Mouse (Mus musculus): ENCODE results near the gene Pfn3. TPM values are rescaled to one million over a fixed set of nuclear protein-coding genes. Genes with fewer than 3 reads are reported as not detected.

Pfn3 gene
- total RNA-seq, 2 experiments from 2014 or later, result not detected

GRCm38 (mm10) chr13:55430566-55430965 lies 15.5 kb upstream of the Pfn3 start:
- peak; percentile 71 to 77 for DNase-seq

GRCm38 (mm10) chr13:55429226-55429888 lies 14.3 kb upstream of the Pfn3 start:
- peak; percentile 83 to 89 for DNase-seq

- DNase-seq, result no peak
Observed at GRCm38 (mm10) chr13:55426613-55427012, 11.6 kb upstream of the Pfn3 start, which contains the start of gene F12. Gene F12, minus strand, starts transcription at chr13:55426793.

GRCm38 (mm10) chr13:55420933-55421800 lies 6.1 kb upstream of the Pfn3 start:
- peak; percentile 78 to 84 for DNase-seq

- no peak for DNase-seq
Observed at GRCm38 (mm10) chr13:55420018-55420932, 5.2 kb upstream of the Pfn3 start.

- no peak for DNase-seq
Observed at GRCm38 (mm10) chr13:55419142-55419541, 4.1 kb upstream of the Pfn3 start.

GRCm38 (mm10) chr13:55418004-55418403 lies 3.0 kb upstream of the Pfn3 start:
- DNase-seq, result peak; percentile 92 to 94

GRCm38 (mm10) chr13:55413333-55413732 lies 1.7 kb downstream of the Pfn3 start:
- DNase-seq, result no peak

GRCm38 (mm10) chr13:55412643-55413307 lies 2.3 kb downstream of the Pfn3 start:
- DNase-seq, result peak; percentile 47 to 56

GRCm38 (mm10) chr13:55411826-55412225 lies 3.2 kb downstream of the Pfn3 start:
- no peak for DNase-seq

- no peak for DNase-seq
Observed at GRCm38 (mm10) chr13:55408546-55409120, 6.4 kb downstream of the Pfn3 start.

GRCm38 (mm10) chr13:55407341-55407740 lies 7.7 kb downstream of the Pfn3 start:
- no peak for DNase-seq

GRCm38 (mm10) chr13:55405783-55406390 lies 9.1 kb downstream of the Pfn3 start:
- no peak for DNase-seq

- peak; percentile 74 to 83 for DNase-seq
Observed at GRCm38 (mm10) chr13:55404853-55405782, 9.9 kb downstream of the Pfn3 start.

GRCm38 (mm10) chr13:55403935-55404852 lies 10.8 kb downstream of the Pfn3 start:
- no peak for DNase-seq

GRCm38 (mm10) chr13:55403266-55403665 lies 11.8 kb downstream of the Pfn3 start:
- DNase-seq, result no peak

- DNase-seq, result no peak
Observed at GRCm38 (mm10) chr13:55400039-55400346, 15.0 kb downstream of the Pfn3 start.

GRCm38 (mm10) chr13:55399300-55400038 lies 15.6 kb downstream of the Pfn3 start:
- DNase-seq, result no peak
